Mouse (Mus musculus): ENCODE data around the gene Olfr616.
"Not testable (repeated sequence)": the region's sequence is repeated elsewhere in the genome, so short reads cannot be mapped to it uniquely, and the experiment has no call there.

The Olfr616 gene

DNA sequence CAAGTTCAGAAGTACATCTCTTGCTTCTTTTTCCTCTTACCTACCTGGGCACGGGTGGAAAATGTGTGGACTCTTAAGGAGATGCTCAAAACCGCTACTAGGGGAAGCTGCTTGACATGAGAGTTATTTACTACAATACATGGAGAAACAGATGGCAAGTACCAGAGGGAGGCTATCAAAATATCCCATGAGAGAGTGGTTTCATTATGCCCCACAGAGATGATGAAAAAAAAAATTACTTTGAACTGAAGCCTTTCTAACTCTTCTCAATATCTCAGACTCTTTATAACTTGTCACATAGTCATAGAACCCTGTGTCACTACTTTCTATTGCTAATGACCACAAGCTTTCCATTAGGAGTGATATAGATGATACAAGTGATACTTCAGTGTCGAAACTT is at the start of gene Olfr616:
Gene Olfr616 (minus strand): TSS at position 101 of the 400 bp plus-strand sequence.
- DNase-seq (ENCODE audit: low spot score) = no peak

DNA sequence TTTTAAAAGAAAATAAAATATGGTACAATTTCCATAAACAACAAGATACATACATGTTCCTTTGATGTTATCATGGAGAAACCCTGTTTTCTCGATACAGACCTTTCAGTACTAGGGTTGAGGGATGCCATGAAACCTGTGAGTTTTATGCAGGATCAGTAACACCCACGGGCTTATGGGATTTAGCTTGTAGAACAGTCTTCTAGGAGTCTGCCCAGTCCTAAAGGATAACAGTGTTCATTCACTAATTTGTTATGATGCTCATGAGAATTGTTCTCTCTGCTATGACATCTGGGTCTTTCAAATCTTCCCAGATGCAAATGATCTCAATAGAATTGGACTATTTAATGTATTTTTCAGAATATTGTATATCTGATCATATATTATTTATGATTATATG is 43.5 kb upstream of the Olfr616 start, which contains the start of gene Olfr620:
Gene Olfr620 (minus strand): TSS at position 101 of the 400 bp plus-strand sequence.
- no peak for DNase-seq (ENCODE audit: low spot score)

DNA sequence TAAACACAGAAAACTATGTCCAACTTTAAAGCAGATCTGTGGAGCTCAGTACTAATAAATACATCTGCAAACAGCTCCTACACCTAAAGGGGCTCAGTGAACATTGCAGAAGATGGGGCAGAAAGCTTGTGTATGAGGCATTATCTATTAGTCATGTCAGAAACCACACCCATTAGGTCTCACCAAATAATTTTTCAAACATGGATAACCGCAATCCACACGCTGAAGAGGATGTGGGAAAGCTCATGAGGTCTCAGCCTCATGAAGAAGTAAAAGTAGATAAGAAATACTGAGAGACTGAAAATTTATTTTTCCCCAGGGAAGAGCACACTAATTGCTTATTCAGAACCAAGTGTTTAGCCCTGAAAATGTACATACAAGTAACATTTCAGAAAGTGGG is 38.5 kb upstream of the Olfr616 start:
- no peak for DNase-seq (ENCODE audit: low spot score)

DNA sequence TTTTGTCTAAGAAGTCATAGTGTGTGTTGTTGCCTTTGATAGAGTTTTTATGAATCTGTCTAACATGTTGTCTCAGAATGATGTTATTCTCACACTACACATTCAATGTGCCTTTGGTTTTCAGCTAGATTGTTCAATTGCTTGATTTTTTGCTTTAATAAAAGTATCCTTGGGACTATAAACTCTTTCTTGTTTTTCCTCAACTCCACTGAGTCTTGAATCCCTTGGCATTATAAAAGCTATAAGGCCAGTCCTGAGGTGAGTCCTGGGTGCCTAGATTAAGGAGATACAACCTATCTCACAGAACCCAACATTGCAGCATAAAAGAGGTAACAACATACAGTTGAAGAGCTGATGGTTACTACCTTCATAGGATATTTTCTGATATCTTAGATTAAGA is 31.3 kb upstream of the Olfr616 start, which contains the start of gene Olfr619:
Gene Olfr619 (plus strand): TSS at position 301 of the 400 bp plus-strand sequence.
- DNase-seq (ENCODE audit: low spot score) = no peak

DNA sequence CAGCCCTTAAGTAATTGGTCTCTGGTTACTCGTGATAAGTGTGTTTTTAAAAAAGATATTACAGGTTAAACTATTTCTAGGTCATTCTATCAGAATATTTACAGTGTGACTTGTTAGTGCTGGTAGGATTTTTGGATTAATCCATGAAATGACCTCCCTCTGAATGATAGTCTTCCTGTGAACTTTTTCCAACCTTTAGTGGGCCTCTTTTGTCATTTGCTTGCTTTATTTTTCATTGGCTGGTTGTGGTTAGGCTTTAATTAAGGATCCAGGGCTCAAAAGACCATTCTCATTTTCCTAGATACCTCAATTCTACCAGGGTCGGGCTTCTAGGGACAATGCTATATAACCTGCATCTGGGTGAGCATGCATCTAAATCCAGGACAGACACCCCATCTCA is 20.9 kb upstream of the Olfr616 start, which contains the start of gene Olfr618:
Gene Olfr618 (plus strand): TSS at position 301 of the 400 bp plus-strand sequence.
- no peak for DNase-seq (ENCODE audit: low spot score)

DNA sequence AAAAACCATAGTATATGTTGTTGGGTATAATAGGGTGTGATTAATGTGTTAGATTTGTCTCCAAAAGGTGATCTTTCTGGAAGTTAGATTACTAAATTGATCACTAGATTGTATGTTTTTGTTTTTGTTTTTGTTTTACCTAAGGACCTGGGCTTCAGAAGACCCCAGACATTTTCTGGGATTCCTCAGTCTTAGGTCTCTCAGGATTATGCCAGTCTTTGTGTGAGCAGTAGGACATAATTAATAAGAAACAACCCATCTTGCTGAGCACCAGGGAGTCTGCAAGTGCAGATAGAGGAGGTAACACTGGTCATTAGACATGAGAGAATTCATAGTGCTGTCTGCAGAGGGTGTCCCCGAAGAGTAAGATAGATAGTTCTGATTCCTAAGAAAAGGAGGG is 3.8 kb upstream of the Olfr616 start, which contains the start of gene Olfr617:
Gene Olfr617 (plus strand): TSS at position 301 of the 400 bp plus-strand sequence.
- no peak for DNase-seq (ENCODE audit: low spot score)

DNA sequence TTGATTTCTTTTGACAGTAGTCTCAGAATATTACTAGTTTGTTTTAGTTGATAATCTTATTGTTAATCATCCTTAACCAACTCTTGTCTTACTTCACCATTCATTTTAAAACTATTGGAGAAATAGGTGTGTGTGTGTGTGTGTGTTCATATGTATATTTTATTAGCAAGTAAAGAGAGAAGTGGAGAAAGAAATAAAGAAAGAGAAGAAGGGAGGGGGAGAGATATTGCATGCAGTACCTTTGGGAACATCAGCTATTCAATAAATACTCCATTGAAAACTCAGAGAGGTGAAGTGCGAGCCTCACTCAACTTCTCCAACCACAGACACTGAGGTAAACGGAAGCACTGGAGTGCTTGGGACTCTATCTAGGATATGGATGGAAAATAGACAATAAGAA is 13.2 kb downstream of the Olfr616 start, which contains the start of gene Olfr615:
Gene Olfr615 (plus strand): TSS at position 301 of the 400 bp plus-strand sequence.
- DNase-seq (ENCODE audit: low spot score) = no peak

DNA sequence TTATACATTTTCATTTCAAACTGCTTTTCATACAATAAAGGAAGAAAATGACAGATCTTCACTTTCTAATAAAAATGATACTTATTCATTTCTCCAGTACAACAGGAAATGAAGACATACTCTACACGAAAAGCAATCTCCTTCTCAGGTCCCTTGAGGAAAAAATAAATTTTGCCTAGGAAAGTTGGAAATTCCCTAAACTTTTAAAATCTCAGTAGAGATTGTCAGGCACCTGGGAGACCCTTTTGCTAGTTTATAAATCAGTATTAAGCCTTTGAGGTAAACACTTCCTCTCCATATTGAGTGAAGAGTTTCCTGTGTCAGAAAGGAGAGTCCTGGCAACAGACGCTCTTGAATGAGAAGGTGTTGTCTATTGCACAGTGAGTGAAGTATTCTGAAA is 21.2 kb downstream of the Olfr616 start, which contains the start of gene Olfr613:
Gene Olfr613 (plus strand): TSS at position 301 of the 400 bp plus-strand sequence.
- DNase-seq (ENCODE audit: low spot score) = no peak

DNA sequence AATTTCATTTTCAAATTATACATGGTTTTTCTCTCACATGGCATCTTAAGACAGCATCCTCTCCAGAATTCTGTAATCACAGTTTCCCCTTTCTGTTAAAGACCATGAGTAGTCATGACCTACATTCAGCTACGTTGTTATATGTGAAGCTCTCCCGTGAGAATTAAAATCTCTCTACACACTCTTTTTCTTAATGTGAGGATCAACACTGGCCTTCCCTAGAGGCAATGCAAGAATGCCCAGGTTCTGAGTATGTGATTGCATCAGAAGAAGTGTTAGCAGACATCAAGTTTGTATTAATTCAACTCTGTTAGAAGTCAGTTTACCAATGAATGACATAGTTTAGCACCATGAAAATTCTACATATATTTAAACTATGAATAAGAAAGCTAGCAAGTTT is 26.3 kb downstream of the Olfr616 start, which contains the start of gene Olfr612:
Gene Olfr612 (minus strand): TSS at position 101 of the 400 bp plus-strand sequence.
- DNase-seq (ENCODE audit: low spot score) = not testable (repeated sequence)

DNA sequence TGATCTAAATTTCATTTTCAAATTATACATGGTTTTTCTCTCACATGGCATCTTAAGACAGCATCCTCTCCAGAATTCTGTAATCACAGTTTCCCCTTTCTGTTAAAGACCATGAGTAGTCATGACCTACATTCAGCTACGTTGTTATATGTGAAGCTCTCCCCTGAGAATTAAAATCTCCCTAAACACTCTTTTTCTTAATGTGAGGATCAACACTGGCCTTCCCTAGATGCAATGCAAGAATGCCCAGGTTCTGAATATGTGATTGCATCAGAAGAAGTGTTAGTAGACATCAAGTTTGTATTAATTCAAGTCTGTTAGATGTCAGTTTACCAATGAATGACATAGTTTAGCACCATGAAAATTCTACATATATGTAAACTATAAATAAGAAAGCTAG is 48.2 kb downstream of the Olfr616 start, which contains the start of gene Olfr611:
Gene Olfr611 (minus strand): TSS at position 101 of the 400 bp plus-strand sequence.
- not testable (repeated sequence) for DNase-seq (ENCODE audit: low spot score)

All from spleen, adult 12 weeks (tissue).